Mouse (Mus musculus) cerebellum, postnatal 10 days (tissue): ENCODE measurements around the gene Tspan9.

Experiments
- DNase-seq, 2 experiments: peaks; one replicate each; pipeline ENCODE4 v3.0.0; 2021; ENCODE audit warnings: mixed read lengths in 2 of 2

Gene Tspan9

DNA sequence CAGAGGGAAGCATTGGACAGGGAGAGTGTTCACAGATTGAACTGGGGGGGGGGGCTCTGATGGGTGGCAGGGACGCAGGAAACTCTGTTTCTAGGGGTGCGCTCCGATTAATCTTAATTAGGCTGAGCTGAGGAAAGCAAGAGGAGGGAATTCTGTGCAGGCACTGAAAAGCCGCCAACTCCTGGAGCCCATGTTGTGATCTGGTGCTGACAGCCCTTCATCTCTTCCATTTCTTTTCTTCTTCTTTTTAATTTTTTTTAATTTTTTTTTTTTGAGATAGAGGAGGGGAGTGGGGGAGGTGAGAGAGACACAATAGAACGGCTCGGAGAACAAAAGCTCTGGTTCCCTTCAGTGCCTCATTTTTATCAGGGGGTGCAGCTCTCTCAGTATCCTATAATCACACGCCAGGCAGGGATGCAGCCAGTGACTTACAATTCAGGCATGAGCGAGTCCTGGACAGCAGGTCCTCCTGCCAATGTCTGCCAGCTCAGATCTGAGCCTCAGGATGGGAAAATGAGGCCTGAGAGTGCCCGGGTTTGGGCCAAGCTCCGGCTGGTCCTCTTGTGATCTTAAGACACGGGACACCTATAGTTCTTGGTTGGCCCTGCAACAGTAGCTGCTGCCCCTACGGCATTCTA is 72.4 kb downstream of the Tspan9 start:
- DNase-seq: peak; percentile 81 to 84

DNA sequence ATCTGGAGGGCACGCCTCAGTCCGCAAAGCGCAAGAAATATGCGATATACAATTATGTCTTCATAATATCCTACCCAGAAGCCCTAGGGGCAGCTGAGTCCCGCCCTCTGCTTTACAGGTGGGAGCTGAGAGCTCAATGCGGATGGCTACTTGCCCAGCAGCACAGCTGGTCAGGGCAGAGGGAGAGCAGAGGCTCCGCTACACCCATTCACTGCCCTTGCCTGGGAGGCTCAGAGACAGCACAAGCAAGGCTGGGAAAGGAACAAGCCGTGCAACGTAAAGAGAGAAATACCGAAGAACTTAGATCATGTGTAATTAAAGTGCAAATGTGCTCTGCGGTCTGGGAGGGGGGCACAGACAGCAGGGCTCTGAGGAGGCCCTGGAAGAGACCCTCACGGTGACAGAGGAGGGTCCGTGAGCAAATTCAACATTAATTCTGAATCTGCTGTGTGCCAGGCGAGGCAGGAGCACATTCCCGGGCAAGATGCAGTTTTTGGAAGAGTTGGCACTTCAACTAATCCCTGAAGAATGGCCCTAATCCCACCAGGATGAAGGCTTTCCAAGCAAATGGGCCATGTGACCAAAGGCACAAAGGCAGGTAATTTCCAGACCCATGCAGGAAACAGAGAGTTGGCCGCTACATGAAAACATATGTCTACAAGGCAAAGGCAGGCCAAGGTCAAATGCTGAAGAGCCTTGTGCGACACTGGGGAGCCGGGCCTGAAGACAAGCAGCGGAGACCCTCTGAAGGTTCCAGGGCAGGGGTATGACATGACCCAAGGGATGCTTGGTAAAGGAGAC is 73.1 kb downstream of the Tspan9 start:
- DNase-seq: peak; percentile 81 to 82

DNA sequence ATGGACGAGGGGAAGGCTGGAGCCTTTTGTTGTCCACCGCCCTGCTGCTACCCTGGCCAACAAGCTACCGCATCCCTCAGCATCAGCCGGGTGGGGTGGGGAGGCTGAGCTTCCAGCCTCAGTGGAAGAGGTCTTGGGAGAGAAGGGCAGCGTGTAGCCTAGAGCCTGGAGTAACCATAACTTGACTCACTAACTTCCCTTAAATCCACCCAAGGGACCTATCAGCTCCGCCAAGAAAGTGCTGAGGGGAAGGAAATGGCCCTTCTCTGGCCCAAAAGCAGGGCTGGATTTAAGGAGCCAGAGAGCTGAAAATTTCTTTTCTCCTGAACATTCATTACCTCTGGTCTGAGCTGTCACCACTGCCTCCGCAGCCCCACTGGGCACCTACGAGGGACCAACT is 75.2 kb downstream of the Tspan9 start:
- no peak for DNase-seq

DNA sequence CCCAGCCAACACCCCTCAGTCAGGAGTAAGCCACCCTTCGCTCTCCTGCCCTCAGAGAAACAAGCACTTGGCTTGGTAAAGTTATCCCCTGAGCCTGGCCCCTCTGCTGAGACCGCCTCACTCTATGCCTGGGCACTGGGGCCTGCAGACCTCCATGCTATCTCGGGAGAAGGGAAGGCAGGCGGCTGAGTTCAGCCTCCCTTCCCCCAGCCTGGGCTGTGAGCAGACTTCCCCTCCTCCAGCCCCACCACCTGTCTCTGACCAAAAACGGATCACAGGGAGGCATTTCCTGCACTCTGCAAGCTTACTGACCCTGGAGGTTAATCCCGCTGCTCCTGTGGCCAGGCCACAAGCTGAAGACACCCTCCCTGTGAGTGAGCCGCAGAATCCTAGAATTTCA is 77.4 kb downstream of the Tspan9 start:
- DNase-seq: peak; percentile 70 to 74

DNA sequence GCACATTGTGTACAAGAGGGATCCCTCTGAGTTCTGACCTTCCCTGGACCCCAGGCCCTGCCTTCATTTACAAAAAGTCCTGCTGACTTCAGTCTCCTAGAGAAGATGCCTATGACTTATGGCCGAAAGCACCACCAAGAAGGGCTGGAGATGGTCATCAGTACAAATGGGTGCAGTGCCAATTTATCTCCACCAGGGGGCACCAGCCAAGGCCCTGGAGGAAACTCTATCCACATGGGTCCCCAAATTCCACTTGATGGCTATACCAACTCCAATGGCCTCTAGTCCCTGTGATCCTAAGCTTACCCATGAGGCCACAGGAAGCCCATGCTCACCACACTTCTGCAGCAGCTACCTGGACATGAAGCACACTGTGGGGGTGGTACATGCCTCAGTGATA is 79.9 kb downstream of the Tspan9 start:
- peak; percentile 57 to 65 for DNase-seq

DNA sequence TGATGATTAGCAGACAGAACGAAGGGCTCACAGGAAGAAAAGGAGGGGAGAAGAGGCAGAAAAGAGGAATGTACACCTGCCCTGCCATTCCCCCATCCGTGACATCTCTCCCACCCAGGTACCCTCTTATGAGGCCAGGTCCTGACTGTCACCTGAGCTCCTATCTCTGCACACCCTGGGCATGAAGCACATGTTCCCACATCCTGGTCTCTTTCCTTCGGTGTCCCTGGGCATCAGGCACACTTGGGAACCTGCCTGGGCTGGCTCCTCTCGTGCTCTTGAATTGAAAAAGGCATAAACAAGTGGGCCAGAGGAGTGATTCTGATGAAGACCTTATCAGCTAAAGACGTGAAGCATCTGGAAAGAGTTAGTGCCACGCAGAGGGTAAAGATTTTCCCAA is 80.6 kb downstream of the Tspan9 start:
- DNase-seq: no peak

DNA sequence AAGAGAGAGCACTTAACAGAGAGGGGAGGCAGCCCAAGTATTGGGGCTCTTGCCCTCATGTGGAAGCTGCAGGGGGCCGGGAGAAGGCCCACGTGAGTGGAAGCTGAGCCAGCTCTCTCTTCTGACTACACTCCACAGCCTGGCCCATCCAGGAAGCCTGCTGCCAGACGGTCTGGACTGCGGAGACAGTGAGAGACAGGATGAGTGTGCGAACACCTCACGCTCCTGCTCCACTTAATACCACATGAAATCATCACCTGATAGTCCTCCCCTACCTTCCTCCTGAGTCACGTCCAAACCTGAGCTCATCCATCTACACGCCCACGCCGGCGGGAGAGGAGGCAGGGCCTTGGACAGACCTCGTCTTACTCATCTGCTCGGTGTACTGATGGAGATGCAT is 81.2 kb downstream of the Tspan9 start:
- DNase-seq: peak in 1 of 2 experiments; percentile 35

DNA sequence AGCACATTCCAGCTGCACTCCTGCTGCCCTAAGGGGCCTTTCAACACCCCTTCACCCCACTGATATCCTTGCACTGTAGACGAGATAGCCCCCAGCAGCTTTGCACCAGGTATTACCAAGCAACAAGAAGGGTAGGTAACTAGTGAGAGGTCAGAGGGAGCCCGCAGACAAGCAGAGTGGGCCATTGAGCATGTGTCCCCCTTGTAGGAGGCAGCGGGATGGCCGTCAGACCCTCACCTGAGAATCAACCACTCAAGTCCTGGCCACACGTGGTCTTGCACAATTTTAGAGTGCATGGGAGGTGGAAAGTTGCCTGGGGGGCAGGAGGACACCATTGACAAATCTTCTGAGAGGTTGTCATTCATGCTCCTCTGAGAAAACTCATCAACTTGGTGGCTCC is 82.1 kb downstream of the Tspan9 start:
- DNase-seq: no peak

DNA sequence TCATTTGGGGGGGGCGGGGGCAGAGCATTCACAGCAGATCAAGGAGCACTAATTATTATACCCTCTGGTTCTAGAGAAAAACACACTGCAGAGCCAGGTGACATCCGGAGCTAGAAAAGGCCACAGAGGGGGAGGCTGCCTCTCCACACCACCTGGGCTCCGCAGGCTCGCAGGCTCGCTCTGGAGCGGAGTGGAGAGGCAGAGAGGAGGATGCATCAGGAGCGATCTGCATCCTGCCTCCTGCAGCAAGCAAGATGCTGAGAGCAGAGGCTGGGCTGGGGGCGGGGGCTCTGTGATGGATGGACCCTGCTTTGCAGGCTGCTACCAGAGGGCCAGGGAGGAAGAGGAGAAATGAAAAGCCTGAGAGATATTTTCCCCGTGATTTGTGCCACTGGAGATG is 84.8 kb downstream of the Tspan9 start:
- peak; percentile 46 to 57 for DNase-seq

DNA sequence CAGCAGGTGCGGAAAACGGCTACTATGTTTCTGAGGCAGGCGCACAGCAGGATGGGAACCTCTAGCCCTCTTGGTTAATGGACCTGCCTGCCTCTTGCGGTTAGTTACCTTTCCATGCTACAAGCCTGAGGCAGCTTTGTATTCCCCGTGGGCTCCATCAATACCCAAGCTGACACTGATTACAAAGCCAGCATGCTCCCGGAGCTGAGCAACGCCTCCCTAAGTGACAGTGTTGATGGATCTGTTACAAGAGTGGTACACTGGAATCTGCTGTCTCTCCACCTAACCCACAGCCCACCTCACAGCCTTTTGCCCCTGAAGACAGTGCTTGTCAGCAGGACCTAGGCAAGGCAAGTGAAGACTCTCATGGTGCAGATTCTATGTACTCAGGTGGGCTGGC is 85.2 kb downstream of the Tspan9 start:
- no peak for DNase-seq

DNA sequence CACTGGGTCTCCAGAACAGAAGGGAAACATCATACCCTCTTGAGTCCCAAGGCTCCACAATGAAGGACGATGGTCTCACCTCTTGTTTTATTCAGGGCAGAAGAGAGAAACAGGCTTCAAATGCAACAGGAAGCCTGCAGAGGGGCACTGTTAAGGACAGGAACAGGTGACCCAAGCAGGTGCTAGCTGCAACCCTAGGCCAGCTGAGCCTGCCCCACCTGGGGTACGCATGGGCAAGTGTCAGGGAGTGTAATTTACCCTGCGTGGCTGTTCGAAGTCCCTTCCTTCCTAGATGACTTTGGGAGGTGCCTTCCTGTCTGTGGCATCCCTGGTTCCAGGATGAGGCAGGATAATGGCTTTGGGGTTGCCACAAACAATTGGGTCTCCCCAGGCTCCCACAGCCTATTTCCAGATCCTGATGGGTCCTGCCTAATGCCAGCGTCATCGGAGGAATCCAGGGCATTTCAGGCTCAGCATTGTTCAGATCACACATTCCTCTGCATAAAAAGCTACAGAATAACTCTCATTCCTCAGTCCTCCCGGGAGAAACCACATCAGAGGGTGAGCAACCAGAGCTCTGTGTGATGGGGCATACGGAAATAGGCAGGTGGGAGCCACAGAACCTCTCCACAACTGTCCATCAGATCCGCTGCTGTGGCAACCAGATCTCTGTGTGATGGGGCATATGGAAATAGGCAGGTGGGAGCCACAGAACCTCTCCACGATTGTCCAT is 90.2 kb downstream of the Tspan9 start:
- DNase-seq: no peak

DNA sequence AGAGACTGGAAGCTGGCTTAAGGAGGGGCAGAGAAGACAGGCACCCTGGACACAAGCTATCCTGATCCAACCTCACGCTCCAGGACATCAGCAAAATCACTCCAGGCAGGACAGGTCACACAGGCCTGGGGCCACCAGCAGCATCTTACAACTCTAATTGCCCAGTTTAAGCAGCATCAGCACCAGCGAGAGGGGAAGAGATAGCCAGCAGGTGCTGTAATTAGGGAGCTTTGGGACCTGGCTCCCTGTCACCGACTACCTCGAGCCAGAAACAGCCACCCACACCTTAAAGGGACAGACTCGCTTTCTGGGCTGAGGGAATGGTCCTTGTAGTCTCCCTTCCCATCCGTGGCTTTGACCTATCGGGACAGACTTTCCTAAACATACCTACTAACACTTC is 95.7 kb downstream of the Tspan9 start:
- no peak for DNase-seq

DNA sequence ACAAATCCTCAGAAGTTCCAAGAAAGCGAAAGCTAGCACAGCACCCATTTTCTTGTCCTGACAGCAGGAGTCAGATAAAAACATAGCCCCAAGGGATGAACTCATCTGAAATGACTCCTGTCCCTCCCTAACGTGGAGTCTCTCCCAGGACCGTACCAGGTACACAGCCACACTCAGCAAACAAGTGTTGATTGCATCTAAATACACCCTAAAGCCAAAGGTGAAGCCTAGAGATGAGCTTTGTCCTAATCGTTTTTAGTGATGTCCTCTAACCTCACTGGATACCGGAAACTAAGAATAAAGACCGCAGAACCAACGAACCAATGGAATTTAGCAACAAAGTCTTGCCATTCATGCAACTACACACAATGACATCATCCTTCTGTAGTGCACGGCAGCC is 96.2 kb downstream of the Tspan9 start:
- DNase-seq: no peak

DNA sequence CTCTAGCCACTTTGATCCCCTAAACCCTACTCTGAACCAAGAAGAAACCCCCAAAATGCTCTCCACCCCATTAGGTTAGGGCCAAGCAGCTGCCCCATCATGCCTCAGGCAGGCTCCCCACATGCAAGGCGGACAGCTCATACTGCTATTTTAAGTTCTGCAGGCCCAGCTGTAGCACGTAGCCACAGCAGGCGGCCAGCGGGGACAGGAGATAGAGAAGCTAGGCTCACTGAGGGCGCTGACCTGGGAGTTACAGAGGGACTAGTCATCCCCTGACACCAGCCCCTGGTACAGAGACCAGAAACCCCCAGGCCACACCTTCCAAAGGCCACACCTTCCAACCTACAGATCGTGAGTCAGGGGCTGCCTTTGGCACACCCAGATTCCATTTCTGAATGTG is 96.6 kb downstream of the Tspan9 start:
- no peak for DNase-seq

DNA sequence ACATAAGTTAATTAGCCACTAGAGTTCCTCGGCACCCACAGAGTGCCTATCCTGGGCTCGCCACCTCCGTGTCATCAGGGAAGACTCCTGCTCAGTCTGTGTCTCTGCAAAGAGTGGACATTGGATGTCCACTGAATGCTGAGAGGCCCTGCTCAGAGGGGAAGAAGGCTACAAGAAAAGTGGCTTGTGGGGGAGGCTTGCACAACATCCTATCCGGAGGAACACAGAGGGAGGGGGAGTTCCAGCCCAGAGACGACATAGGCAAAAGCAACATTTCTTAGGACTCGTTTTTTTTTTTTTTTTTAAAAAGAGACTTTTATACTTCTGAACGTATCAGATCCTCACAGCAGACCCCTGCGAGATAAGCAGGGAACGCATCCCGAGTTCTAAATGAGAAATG is 98.7 kb downstream of the Tspan9 start:
- no peak for DNase-seq

DNA sequence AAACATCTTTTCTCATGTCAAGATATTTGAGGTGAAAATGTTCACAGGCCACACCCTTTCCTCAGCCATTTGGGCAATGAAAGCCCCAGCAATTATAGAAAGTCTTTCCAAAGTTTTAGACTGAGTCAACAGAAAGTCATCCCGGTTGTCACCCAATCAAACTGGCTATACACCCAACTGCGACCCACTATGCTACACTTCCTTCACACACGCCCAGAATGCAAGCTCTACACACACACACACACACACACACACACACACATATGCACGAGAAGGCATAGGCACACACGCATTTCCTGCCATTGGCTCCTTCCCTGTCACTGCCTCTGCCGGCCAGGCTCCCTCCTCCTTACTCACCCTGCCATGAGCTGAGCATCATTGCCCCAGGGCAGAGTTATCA is 99.9 kb downstream of the Tspan9 start:
- no peak for DNase-seq

DNA sequence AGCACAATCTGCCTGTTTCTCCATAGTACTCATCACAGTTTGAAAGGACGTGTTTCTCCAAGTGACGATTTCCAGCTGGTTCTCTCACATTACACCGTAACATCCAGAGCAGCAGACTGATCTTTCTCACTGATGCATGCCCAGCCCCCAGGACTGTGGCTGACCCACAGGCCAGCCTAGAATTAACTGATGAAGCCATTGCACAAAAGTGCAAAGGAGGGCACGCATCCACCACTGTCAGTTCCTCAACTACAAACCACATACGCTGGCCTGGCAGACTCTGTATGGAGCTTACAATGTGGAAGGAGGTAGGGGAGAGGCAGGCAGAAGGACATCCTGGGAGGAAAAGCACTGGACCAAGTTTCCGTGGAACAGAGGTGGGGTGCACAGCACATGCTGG is 101.6 kb downstream of the Tspan9 start:
- no peak for DNase-seq

DNA sequence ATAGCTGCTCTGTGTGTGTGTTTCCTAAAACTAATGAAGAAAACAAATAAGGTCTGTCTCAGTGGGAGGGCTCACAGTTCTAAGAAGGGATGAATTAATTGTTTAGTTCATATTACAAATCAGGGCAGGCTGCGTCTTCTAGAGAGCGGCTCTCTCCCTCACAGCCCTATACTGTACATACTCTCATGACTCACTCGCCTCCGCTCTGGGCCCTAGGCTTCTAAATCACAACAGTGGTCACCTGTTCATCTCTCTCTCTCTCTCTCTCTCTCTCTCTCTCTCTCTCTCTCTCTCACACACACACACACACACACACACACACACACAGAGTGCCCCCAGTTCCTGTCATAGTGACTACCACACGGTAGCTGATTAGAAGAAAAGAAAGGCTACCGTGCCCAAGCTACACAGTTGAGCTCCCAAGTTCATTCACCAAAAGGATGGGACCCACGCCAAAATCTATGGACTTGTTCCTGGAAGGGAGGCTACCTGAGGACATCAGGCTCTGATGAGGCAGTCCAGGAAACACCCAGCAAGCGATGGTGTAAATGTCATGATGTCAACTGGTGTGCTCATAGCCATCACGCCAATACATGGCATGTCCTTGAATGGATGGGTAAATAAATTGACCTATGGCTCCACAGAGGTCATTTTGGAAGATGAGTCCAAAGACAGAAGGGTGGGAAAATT is 104.2 kb downstream of the Tspan9 start:
- DNase-seq: peak in 1 of 2 experiments; percentile 29

DNA sequence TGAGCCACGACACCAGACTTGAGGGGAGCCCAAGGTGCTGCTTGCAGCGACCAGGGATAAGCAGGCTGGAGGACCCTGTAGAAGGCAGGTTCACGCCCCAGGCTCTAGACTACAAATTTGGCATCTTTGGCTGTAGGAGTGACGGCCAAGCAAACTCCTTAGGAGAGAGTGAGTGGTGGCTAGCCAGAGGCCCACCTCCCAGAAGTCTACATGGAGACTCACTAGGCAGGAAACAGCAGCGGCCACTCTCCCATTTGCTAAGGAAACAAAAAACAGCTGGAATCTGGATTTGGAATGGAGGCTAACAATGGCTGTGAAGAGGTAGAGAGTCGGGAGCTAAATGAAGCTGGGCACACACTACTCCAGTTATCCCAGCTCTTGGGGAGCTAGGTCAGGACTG is 104.8 kb downstream of the Tspan9 start:
- DNase-seq: no peak

DNA sequence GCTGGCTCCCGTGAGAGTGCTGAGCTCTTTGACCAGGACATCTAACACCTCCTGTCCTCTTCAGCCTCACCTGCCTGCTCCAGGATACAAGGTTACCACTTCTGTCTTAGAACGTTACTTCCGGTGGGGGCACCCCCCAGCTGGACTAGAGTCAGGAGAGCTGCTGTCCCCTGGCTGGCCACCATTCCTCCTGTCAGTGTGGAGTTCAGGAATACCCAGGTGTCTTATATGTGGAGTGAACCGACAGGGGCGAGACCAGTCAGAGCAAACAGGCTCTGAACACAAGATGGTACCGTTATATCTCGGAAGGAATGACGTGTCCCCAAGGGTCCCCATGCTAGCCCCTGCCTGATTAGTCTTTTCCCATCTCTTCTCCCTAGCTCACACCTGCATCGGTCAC is 106.8 kb downstream of the Tspan9 start:
- peak in 1 of 2 experiments; percentile 26 for DNase-seq

DNA sequence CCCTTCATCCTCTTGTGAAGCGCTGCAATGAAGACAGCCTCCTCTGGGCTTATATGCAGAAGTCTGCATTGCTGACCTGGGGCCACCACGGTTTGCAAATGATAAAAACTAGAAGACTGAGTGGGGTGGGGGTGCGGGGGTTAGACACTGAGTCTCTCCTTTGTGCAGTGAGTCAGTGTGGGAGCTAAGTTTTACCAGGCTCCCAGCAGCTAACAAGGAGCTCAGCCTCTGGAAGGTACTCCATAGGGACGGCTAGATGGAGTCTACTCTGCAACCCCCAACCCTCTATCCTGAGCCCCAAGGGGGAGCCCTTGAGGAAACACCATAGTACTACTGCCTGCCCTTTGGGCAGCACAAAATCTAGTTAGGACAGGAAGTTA is 107.5 kb downstream of the Tspan9 start:
- peak in 1 of 2 experiments; percentile 57 for DNase-seq

DNA sequence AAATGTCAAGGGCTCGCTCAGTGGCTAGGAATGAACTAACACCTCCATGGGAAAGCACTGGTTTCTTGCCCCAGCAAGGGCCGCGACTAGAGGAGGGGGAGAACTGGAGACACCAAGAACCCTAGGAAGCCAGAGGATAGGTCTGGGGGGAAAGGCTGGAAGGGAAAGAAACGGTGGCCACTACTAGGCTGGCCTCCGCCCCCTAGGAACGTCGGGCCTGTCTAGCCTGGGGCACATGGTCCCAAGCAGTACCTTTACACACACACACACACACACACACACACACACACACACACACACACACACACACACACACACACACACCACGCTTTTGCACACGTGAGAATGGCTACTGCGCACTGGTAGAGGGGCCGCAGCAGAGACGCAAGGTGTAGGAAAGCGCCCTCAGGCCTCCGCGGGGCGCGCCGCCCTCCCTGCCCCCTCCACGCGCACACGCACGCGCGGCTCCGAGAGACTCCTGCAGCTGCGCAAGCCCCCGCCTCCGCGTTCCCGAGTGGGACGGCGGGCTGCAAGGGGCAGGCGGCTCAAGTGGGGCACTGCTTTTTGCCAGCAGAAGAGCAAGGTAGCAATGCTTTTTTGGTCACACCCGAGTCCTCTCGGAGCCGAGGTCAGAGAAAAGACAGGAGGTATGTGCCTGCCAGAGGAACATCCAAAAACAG is 108.0 kb downstream of the Tspan9 start:
- DNase-seq: peak; percentile 71
